Mouse (Mus musculus) forebrain, embryonic 10.5 days (tissue): ENCODE measurements at regions not wholly inside any gene's neighbourhood (a gene's known extent, or its start where the extent isn't known, plus 50 kb on each side); places are given as distances from the start of the nearest gene placed in this dataset.

Experiments used
- DNase-seq: peaks from one replicate; pipeline ENCODE4 v3.0.0-alpha.2; 2017; ENCODE audit warnings: low spot score; ENCODE audit errors: extremely low spot score
- H3K27ac ChIP-seq: fragments of 300-500 bp; sonication (generic); 2 replicates; pipeline ENCODE4 v1.5.1; 2016; ENCODE audit warnings: mild to moderate bottlenecking
- H3K27me3 ChIP-seq: fragments of 300-500 bp; sonication (generic); 2 replicates; pipeline ENCODE4 v1.6.1; 2016; ENCODE audit warnings: mild to moderate bottlenecking; ENCODE audit not compliant: poor library complexity, severe bottlenecking
- H3K36me3 ChIP-seq: fragments of 300-500 bp; sonication (generic); replicated peaks from 2 replicates; pipeline ENCODE4 v1.6.1; 2016; ENCODE audit warnings: mild to moderate bottlenecking, moderate library complexity
- H3K4me1 ChIP-seq: fragments of 300-500 bp; sonication (generic); 2 replicates; pipeline ENCODE4 v1.6.1; 2016
- H3K4me3 ChIP-seq: fragments of 300-500 bp; sonication (generic); 2 replicates; pipeline ENCODE4 v1.5.1; 2016; ENCODE audit warnings: mild to moderate bottlenecking, moderate library complexity
- H3K9me3 ChIP-seq: fragments of 300-500 bp; sonication (generic); 2 replicates; pipeline ENCODE4 v1.6.1; 2016; ENCODE audit warnings: mild to moderate bottlenecking, moderate library complexity
- WGBS: fragments of 180-500 bp; shearing (Covaris S2); methylation state at CpG from one replicate; pipeline ENCODE4 v1.1.7; 2016; 5-methylcytosine and 5-hydroxymethylcytosine counted together

- Histone ChIP-seq H3K9me3 (no peaks in the 10 kb centered on the region), H3K4me1 (peaks cover 6% of the 10 kb centered on the region; the same call in 1 of the 2 replicates), H3K27ac (no peak overlapping the region), H3K4me3 (no peak overlapping the region), H3K36me3 (no peaks in the 10 kb centered on the region), H3K27me3 (peaks cover 15% of the 10 kb centered on the region)
- WGBS = 92% methylated on average over 8 of the region's 8 CpGs
- DNase-seq = no peak
Measured at GRCm38 (mm10) chr5:118338186-118338585, 93.2 kb downstream of the 2410131K14Rik start.

GRCm38 (mm10) chr5:118339676-118340661, 94.9 kb downstream of the 2410131K14Rik start:
- H3K9me3 ChIP-seq = no peaks in the 10 kb centered on the region
- 66% methylated on average over 22 of the region's 22 CpGs for WGBS
- no peak for DNase-seq
- H3K4me3 ChIP-seq = no peak overlapping the region
- H3K27ac ChIP-seq = no peak overlapping the region; the same call in 1 of the 2 replicates
- H3K4me1 ChIP-seq = peaks cover 24% of the 10 kb centered on the region
- H3K36me3 ChIP-seq = no peaks in the 10 kb centered on the region
- peaks cover 25% of the 10 kb centered on the region for H3K27me3 ChIP-seq

- peaks cover 25% of the 10 kb centered on the region for H3K27me3 ChIP-seq
- H3K4me1 ChIP-seq = peaks cover 30% of the 10 kb centered on the region
- WGBS = 22% methylated on average over 19 of the region's 19 CpGs
- no peak for DNase-seq
- peak overlapping the region; percentile 6; the same call in 1 of the 2 replicates for H3K4me3 ChIP-seq
- H3K36me3 ChIP-seq = no peaks in the 10 kb centered on the region
- peak overlapping the region; percentile 56 for H3K27ac ChIP-seq
- no peaks in the 10 kb centered on the region for H3K9me3 ChIP-seq
Measured at GRCm38 (mm10) chr5:118343444-118344320, 98.7 kb downstream of the 2410131K14Rik start.

GRCm38 (mm10) chr5:118345226-118345625, 100.2 kb downstream of the 2410131K14Rik start:
- Histone ChIP-seq H3K4me3 (no peak overlapping the region), H3K4me1 (peaks cover 26% of the 10 kb centered on the region), H3K27ac (no peak overlapping the region), H3K36me3 (no peaks in the 10 kb centered on the region), H3K9me3 (no peaks in the 10 kb centered on the region), H3K27me3 (peaks cover 18% of the 10 kb centered on the region)
- DNase-seq = no peak
- WGBS = 79% methylated on average over 3 of the region's 3 CpGs

- 92% methylated on average over 3 of the region's 3 CpGs for WGBS
Measured at GRCm38 (mm10) chr5:118349057-118349456, 104.0 kb downstream of the 2410131K14Rik start.

GRCm38 (mm10) chr5:118351301-118351700, 106.3 kb downstream of the 2410131K14Rik start:
- no peak overlapping the region for H3K4me3 ChIP-seq
- 29% methylated on average over 1 of the region's 1 CpGs for WGBS
- H3K27me3 ChIP-seq = no peaks in the 10 kb centered on the region; the same call in 1 of the 2 replicates
- peaks cover 36% of the 10 kb centered on the region for H3K4me1 ChIP-seq
- no peak for DNase-seq
- no peaks in the 10 kb centered on the region for H3K36me3 ChIP-seq
- no peak overlapping the region for H3K27ac ChIP-seq
- H3K9me3 ChIP-seq = peaks cover 6% of the 10 kb centered on the region

More at GRCm38 (mm10) chr5:118349057-118349456, 104.0 kb downstream of the 2410131K14Rik start:
- H3K4me3 ChIP-seq = no peak overlapping the region
- H3K27ac ChIP-seq = no peak overlapping the region
- peaks cover 29% of the 10 kb centered on the region for H3K4me1 ChIP-seq
- peaks cover 8% of the 10 kb centered on the region; the same call in 1 of the 2 replicates for H3K27me3 ChIP-seq
- H3K36me3 ChIP-seq = no peaks in the 10 kb centered on the region
- H3K9me3 ChIP-seq = peaks cover 6% of the 10 kb centered on the region
- DNase-seq = no peak

GRCm38 (mm10) chr5:118352142-118352541, 107.1 kb downstream of the 2410131K14Rik start:
- H3K27me3 ChIP-seq = no peaks in the 10 kb centered on the region; the same call in 1 of the 2 replicates
- H3K4me1 ChIP-seq = peaks cover 39% of the 10 kb centered on the region
- no peaks in the 10 kb centered on the region for H3K36me3 ChIP-seq
- no peak for DNase-seq
- H3K27ac ChIP-seq = no peak overlapping the region
- no peak overlapping the region for H3K4me3 ChIP-seq
- whole genome bisulfite sequencing = 93% methylated on average over 4 of the region's 4 CpGs
- H3K9me3 ChIP-seq = peaks cover 6% of the 10 kb centered on the region

- Histone ChIP-seq H3K4me1 (peaks cover 39% of the 10 kb centered on the region), H3K36me3 (no peaks in the 10 kb centered on the region), H3K9me3 (peaks cover 6% of the 10 kb centered on the region), H3K27ac (0 out of 2 replicates have a peak overlapping the region, but pooled peaks have one; percentile 72), H3K4me3 (no peak overlapping the region), H3K27me3 (no peaks in the 10 kb centered on the region; the same call in 1 of the 2 replicates)
- 54% methylated on average over 6 of the region's 6 CpGs for WGBS
- no peak for DNase-seq
Measured at GRCm38 (mm10) chr5:118353061-118353460, 108.0 kb downstream of the 2410131K14Rik start.

GRCm38 (mm10) chr5:118353689-118354088, 108.7 kb downstream of the 2410131K14Rik start:
- Histone ChIP-seq H3K36me3 (no peaks in the 10 kb centered on the region), H3K4me3 (peak overlapping the region; percentile 19), H3K27me3 (no peaks in the 10 kb centered on the region; the same call in 1 of the 2 replicates), H3K9me3 (peaks cover 6% of the 10 kb centered on the region), H3K27ac (peak overlapping the region; percentile 72), H3K4me1 (peaks cover 39% of the 10 kb centered on the region)
- 17% methylated on average over 9 of the region's 9 CpGs for WGBS
- peak; percentile 52 for DNase-seq

- WGBS = 13% methylated on average over 5 of the region's 5 CpGs
- DNase-seq = no peak
- H3K36me3 ChIP-seq = no peaks in the 10 kb centered on the region
- H3K27me3 ChIP-seq = no peaks in the 10 kb centered on the region; the same call in 1 of the 2 replicates
- H3K9me3 ChIP-seq = peaks cover 6% of the 10 kb centered on the region
- peak overlapping the region; percentile 19 for H3K4me3 ChIP-seq
- peak overlapping the region; percentile 72 for H3K27ac ChIP-seq
- peaks cover 39% of the 10 kb centered on the region for H3K4me1 ChIP-seq
Measured at GRCm38 (mm10) chr5:118354127-118354526, 109.1 kb downstream of the 2410131K14Rik start.

GRCm38 (mm10) chr5:118354871-118355270, 109.8 kb downstream of the 2410131K14Rik start:
- WGBS = 16% methylated on average over 3 of the region's 3 CpGs
- Histone ChIP-seq H3K36me3 (no peaks in the 10 kb centered on the region), H3K4me3 (no peak overlapping the region), H3K27me3 (no peaks in the 10 kb centered on the region; the same call in 1 of the 2 replicates), H3K4me1 (peaks cover 39% of the 10 kb centered on the region), H3K27ac (peak overlapping the region; percentile 73), H3K9me3 (peaks cover 6% of the 10 kb centered on the region)
- no peak for DNase-seq

- H3K4me3 ChIP-seq = no peak overlapping the region
- peaks cover 40% of the 10 kb centered on the region for H3K4me1 ChIP-seq
- H3K27ac ChIP-seq = peak overlapping the region; percentile 73
- DNase-seq = no peak
- peaks cover 6% of the 10 kb centered on the region for H3K9me3 ChIP-seq
- no peaks in the 10 kb centered on the region; the same call in 1 of the 2 replicates for H3K27me3 ChIP-seq
- H3K36me3 ChIP-seq = no peaks in the 10 kb centered on the region
- 67% methylated on average over 5 of the region's 5 CpGs for WGBS
Measured at GRCm38 (mm10) chr5:118355287-118355686, 110.3 kb downstream of the 2410131K14Rik start.
